Mouse (Mus musculus) macrophage (primary cell): ENCODE results near the gene Macrod2. TPM values are rescaled to one million over a fixed set of nuclear protein-coding genes. Genes with fewer than 3 reads are reported as not detected.

Experiments
- H3K27ac ChIP-seq: fragments of 350-480 bp; formaldehyde crosslinking; 2 replicates; pipeline ENCODE4 v1.9.0; 2021
- H3K36me3 ChIP-seq: fragments of 350-480 bp; formaldehyde crosslinking; 2 replicates; pipeline ENCODE4 v1.9.0; 2021; ENCODE audit errors: inconsistent target
- H3K4me3 ChIP-seq: fragments of 350-480 bp; formaldehyde crosslinking; 2 replicates; pipeline ENCODE4 v1.9.0; 2021; ENCODE audit errors: inconsistent target
- H3K79me2 ChIP-seq: fragments of 350-480 bp; formaldehyde crosslinking; 2 replicates; pipeline ENCODE4 v1.9.0; 2021; ENCODE audit errors: inconsistent target
- WGBS: methylation state at CpG from one replicate; pipeline ENCODE4 v1.1.7; 2026; ENCODE audit warnings: inconsistent platforms; ENCODE audit not compliant: missing documents; 5-methylcytosine and 5-hydroxymethylcytosine counted together
- polyA plus RNA-seq: library from polyadenylated mRNA; stranded (reverse); fragments of 250-400 nt; gene quantifications from 3 replicates; pipeline ENCODE4 v1.2.4, GENCODE M21; 2018; ENCODE audit warnings: inconsistent platforms

Gene Macrod2
- polyA plus RNA-seq, 1 experiment from 2014 or later: 0.59 TPM

DNA sequence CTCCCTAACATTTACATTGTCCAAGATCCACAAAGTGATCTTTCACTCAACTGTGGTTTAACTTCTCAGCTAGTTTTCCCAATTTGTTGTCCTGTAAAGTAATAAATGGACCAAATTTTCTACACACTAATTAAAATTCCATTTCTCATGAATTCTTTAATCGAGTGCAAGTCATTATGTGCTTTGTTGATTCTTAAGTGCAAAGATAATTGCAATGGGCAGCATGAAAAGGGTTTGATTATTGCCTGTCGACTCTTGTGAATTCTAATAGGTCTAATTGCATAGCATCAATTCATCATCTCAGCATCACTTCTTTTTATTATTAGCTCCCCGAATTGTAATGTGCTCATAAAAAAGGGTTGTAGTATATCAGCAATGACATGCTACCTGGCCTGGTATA is 1095.4 kb downstream of the Macrod2 start:
- Histone ChIP-seq H3K4me3 (no peak overlapping the region), H3K79me2 (no peaks in the 10 kb centered on the region), H3K27ac (no peak overlapping the region), H3K36me3 (no peaks in the 10 kb centered on the region)
- 77% methylated on average over 3 of the region's 3 CpGs for WGBS

DNA sequence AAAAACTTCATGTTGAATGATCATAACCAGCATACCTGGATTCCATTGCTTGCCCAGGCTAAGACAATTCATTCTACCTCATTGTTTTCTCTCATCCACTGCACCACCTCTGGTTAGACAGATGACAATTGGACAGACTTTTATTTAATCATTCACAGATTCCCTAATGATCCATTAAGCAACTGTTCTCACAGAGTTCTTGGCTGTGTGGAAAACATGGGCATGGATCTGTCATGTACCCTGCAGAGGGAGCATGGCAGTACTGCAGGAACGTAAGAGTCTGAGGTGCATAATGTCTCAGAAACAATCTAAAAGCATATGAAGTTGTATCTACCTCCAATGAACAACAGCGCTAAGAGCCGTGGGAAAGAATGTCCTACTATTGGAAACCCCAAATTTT is 1110.3 kb downstream of the Macrod2 start:
- Histone ChIP-seq H3K27ac (no peak overlapping the region), H3K79me2 (no peaks in the 10 kb centered on the region), H3K36me3 (no peaks in the 10 kb centered on the region), H3K4me3 (no peak overlapping the region)
- 84% methylated on average over 3 of the region's 3 CpGs for WGBS

DNA sequence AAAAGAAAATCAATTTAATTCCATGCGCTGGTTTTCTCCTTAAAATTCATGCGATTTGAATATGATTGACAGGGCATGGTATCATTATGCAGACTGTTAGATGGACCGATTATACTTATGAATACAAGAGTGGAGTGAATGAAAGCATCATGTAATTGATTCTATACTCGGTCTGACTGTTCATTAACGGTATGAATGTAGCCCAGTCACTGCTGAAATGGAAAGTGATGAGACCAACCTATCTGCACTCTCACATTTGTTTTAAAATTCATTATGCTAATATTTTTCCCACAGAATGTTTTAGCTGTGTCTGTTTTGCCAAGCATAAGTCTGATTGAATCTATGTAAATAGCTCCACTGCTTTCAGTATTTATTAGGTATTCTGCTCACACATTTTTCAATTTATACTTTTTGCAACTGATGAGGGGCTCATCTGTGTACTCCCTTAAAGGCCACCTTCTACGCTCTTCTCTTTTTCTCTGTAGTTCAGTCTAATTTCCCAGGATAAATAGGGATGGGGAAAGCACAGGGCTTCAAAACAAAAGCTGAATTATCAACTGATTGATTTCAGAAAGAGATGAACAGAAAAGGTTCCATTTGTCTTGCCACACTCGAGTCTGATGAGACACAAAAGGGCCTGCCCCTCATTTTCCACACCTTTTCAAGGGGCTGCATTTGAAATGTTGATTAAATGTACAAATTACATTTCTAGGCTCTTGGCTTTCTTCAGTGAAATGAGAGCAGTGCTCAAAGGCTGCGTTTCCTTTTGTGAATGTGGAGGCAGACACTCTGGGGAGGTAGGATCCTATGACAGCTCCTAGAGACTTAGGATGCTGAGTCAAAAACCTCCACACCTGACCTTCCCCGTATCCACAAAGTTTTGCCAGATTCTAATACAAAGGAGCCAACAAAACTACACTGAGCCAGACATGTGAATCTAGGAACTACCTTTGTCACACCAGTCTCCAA is 1113.1 kb downstream of the Macrod2 start:
- no peaks in the 10 kb centered on the region for H3K79me2 ChIP-seq
- no peaks in the 10 kb centered on the region for H3K36me3 ChIP-seq
- 85% methylated on average over 8 of the region's 9 CpGs for WGBS

DNA sequence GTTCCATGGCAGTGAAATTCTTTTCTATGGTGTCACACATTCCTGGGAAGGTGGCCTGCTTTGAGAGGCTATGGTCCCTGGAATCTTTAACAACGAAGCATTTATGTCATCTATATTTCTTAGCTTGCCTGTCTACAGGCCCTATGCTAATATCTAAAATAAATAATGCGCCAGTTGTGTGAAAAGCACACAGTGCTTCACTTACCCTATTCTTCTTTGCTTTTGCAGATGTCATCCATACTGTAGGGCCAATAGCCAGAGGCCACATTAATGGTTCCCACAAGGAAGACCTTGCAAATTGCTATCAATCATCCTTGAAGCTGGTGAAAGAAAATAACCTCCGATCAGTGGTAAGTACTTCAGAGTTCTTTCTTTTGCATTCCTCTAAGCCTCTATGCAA is 1119.9 kb downstream of the Macrod2 start:
- H3K36me3 ChIP-seq: no peaks in the 10 kb centered on the region
- H3K4me3 ChIP-seq: no peak overlapping the region
- H3K79me2 ChIP-seq: no peaks in the 10 kb centered on the region
- H3K27ac ChIP-seq: no peak overlapping the region
- 86% methylated on average over 3 of the region's 3 CpGs for WGBS

More for the DNA sequence above, 1113.1 kb downstream of the Macrod2 start:
- H3K27ac ChIP-seq: no peak overlapping the region
- H3K4me3 ChIP-seq: no peak overlapping the region

DNA sequence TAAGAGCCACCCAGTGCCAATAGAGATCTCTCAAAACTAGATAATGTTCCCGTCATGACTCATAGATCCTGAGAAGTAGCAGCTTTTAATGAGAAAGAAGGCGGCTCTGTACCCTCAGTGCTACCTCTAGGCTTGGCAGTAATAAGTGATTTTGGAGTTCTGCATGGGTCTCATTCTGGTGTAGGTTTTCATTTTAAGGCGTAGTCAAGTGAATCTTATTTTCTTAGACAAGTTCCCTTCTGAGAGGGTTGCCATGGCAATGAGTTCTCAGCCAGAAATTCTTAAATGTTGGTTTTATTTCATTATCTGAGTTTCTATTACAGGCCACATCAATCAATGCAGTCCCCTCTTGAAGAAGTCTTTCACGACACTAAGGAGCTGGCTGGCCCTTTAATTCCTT is 1127.0 kb downstream of the Macrod2 start:
- 91% methylated on average over 4 of the region's 4 CpGs for WGBS
- no peak overlapping the region for H3K4me3 ChIP-seq
- no peaks in the 10 kb centered on the region for H3K36me3 ChIP-seq
- no peaks in the 10 kb centered on the region for H3K79me2 ChIP-seq
- H3K27ac ChIP-seq: no peak overlapping the region

DNA sequence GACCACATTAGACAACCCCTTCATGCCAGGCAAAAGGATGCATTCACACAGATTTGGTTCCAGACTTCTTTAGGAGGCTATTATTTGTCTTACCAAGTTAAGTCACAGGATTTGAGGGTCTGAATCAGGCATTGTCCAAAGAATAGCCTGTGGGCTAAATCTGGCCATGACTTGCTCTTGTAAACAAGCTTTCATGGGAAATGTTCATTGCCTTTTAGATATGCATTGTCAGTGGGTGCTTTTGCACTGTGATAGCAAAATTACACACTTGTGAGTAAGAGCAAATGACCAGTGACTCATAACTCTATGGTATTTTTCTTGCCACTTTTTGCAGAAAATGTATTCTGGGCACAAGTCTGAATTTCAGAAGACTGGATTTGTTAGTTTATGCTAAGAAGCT is 1150.8 kb downstream of the Macrod2 start:
- Histone ChIP-seq H3K4me3 (no peak overlapping the region), H3K36me3 (no peaks in the 10 kb centered on the region), H3K79me2 (no peaks in the 10 kb centered on the region), H3K27ac (no peak overlapping the region)

DNA sequence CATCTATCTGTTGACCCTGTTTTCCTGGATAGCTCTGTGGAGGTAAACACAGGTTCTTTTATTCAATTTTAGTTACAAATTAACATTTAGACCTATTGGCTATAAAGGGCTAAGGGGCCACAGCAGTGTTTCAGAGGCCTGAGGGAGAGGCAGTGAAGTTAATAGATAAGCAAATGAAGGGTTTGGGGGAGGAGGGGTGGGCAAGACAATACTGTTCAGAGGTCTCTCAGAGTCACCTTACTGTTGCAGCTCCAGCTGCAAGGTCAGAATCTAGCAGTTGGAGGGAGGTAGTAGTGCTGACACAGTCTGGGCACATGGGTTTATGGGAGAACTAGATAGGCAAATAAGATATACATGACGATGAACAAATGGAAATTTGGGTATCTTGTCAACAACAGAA is 1156.6 kb downstream of the Macrod2 start:
- 92% methylated on average over 1 of the region's 1 CpGs for WGBS

DNA sequence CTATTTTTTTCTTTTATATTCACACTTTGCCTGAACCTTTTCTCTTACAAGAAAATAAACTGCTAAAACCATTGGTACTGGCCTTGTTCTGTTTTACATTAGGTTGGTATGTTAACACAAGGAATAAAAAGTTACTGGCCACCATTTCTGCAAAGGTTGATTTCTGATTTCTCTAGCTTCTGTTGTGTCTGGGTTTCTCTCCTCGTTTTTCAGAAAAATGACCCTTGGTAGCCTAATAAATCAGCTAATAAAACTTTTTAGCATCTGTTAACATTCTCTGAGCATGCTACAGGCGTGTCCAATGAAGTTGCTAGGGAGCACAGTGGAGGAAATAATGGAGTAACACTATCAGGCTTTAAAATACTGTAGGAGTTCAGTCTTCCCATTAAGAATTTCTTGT is 1161.6 kb downstream of the Macrod2 start:
- WGBS: 58% methylated on average over 2 of the region's 2 CpGs
- Histone ChIP-seq H3K36me3 (no peaks in the 10 kb centered on the region), H3K27ac (no peak overlapping the region), H3K4me3 (no peak overlapping the region), H3K79me2 (no peaks in the 10 kb centered on the region)

More for the DNA sequence above, 1156.6 kb downstream of the Macrod2 start:
- Histone ChIP-seq H3K36me3 (no peaks in the 10 kb centered on the region), H3K27ac (no peak overlapping the region), H3K79me2 (no peaks in the 10 kb centered on the region), H3K4me3 (no peak overlapping the region)

DNA sequence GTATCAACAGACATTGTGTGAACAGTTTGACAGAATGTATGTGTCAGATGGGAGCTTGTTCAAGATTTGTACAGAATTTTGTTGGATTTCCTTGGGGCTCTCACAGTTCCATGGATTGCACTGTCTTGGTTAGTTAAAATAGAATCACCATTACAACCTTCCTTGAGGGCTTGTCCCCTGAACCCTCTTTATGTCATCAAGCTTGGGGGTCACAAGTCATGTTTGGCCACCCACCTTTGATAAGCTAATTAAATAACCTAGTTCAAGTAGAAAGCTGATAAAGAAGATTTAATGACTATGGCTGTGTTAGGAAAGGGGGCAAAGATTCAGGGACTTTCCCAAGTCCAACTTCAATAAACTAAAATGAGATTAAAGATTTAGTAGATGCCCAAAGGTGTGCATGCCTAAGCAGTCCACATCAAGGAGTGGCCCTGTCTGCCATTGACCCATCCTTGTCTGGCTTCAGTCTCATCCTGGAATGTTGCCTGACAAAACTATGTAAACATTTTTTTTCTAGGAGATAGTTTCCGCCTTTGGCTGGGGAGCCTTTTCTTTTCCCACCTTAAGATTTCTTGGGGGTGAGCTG is 1163.2 kb downstream of the Macrod2 start:
- 93% methylated on average over 1 of the region's 1 CpGs for WGBS
- Histone ChIP-seq H3K79me2 (no peaks in the 10 kb centered on the region), H3K36me3 (no peaks in the 10 kb centered on the region), H3K4me3 (no peak overlapping the region), H3K27ac (no peak overlapping the region)

DNA sequence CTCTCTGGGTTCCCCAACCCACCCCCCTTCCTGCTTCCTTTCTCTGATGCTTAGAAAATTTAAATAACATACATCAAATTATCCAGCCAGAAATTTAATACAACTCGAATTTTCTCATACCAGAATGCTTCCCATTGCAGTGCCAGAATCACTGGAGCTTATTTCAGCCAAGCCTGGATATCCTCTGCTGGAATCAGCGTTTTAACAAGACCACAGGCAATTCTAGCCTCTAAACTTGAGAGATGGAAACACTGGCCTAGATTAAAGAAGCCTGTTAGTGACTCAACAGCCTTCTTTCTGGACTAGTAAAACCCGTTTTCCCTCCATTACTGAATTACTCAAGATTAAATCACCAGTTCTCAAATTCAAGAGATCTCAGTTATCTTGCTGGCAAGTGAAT is 1170.9 kb downstream of the Macrod2 start:
- 45% methylated on average over 3 of the region's 3 CpGs for WGBS
- Histone ChIP-seq H3K27ac (no peak overlapping the region), H3K36me3 (no peaks in the 10 kb centered on the region)

DNA sequence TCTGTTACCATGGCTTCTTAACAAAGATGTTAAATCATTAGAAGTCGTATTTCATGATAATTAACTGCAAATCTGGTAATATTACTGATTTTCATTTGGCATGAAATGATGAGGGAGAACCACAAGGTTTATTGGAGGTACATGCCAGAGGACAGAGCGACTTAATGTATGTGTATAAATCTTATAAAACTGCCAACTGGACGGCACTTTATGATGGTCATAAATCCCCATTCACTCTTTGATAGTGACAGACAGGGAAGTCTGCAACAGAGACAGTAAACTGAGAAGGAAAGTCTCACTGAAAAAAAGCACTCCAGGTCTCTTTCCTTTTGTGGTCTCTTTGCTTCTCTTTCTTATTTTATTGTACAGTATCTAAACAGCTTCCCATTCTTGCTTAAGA is 1176.3 kb downstream of the Macrod2 start:
- Histone ChIP-seq H3K79me2 (no peaks in the 10 kb centered on the region), H3K27ac (no peak overlapping the region), H3K4me3 (no peak overlapping the region), H3K36me3 (no peaks in the 10 kb centered on the region)
- WGBS: 34% methylated on average over 3 of the region's 3 CpGs

More for the DNA sequence above, 1170.9 kb downstream of the Macrod2 start:
- no peak overlapping the region for H3K4me3 ChIP-seq
- H3K79me2 ChIP-seq: no peaks in the 10 kb centered on the region

DNA sequence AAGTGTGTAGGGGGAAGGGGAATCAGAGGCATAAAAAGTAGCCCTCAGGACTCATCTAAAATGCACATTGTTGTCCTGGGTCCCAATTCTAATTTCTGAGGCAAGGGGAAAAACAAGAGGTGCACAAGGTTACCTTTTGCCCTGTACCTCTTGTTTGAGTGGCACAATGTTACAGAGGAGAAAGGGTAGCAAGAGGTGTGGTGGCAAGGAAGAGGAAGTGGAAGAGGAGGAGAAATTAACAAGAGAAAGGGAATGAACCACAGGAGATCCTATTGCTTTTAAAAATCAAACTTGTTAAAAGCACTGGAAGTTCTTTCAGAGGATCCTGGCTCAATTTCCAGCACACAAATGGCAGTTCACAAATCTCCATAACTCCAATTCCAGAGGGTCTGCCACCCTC is 1183.1 kb downstream of the Macrod2 start:
- Histone ChIP-seq H3K27ac (no peak overlapping the region), H3K4me3 (no peak overlapping the region), H3K79me2 (no peaks in the 10 kb centered on the region), H3K36me3 (no peaks in the 10 kb centered on the region)

DNA sequence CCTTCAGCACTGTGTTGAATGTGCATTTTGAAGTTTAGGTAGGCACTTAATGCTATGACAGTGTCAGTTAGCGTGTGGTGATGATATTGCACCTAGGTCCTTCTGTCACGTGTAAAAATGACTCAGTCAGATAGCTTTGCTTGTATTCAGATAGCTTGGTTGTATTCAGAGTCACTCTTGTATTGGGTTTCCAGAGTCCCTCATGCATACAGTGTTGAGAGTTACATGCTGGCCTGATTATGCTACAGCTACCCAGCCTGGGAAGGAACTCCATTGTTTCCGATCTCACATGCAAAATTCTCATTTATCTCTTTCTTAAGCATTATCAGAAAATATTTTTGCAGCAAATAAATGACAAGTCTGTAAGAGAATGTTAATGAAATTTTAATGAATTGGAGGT is 1187.3 kb downstream of the Macrod2 start:
- Histone ChIP-seq H3K79me2 (no peaks in the 10 kb centered on the region), H3K36me3 (no peaks in the 10 kb centered on the region), H3K4me3 (no peak overlapping the region), H3K27ac (no peak overlapping the region)
- WGBS: 82% methylated on average over 3 of the region's 3 CpGs

DNA sequence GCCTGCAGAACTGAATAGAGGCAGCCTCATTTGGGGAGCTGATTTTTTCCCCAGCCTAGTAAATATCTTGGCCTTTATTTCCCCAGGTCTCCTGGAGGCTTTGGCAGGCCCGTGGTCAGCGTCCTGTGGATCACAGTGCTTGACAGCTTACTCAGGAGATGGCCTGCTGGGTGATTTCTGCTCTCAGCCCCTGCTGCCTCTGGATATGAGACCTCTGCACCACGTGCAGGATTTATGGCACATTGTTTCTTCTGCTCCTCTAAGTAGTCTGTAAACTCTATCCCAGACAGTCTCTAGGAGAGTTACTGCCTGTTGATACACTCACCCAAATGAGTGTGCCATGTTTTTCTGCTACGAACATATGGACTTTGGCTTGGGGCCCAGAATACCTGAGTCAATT is 1187.8 kb downstream of the Macrod2 start:
- no peaks in the 10 kb centered on the region for H3K36me3 ChIP-seq
- WGBS: 31% methylated on average over 4 of the region's 4 CpGs

DNA sequence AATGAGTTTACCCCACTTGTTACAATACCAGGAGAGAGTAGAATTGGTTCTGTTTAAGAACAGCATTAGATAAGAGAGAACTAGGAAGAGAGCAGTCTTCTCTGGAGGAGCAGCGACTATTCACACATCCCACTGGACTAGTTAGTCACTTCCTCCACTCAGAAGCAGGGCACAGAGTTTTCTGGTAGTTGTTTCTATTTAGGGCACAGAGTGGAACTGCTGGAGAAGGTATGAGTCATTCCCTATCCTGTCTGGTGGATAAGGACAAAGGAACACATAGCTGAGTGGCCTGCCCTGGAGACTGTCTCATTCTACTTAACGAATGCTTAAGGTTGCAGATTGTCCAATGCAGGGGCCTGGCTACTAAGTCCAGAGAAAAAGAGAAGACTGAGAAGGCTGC is 1192.2 kb downstream of the Macrod2 start:
- H3K27ac ChIP-seq: no peak overlapping the region
- 63% methylated on average over 2 of the region's 2 CpGs for WGBS
- no peaks in the 10 kb centered on the region for H3K36me3 ChIP-seq
- H3K79me2 ChIP-seq: no peaks in the 10 kb centered on the region
- H3K4me3 ChIP-seq: no peak overlapping the region

More for the DNA sequence above, 1187.8 kb downstream of the Macrod2 start:
- H3K4me3 ChIP-seq: no peak overlapping the region
- no peak overlapping the region for H3K27ac ChIP-seq
- no peaks in the 10 kb centered on the region for H3K79me2 ChIP-seq
